Mouse (Mus musculus) limb, embryonic 10.5 days (tissue): ENCODE data around the gene Kcnh7. TPM values are rescaled to one million over a fixed set of nuclear protein-coding genes. Genes with fewer than 3 reads are reported as not detected.
"Not testable (repeated sequence)": the region's sequence is repeated elsewhere in the genome, so short reads cannot be mapped to it uniquely, and the experiment has no call there.

Experiments
- DNase-seq: peaks from one replicate; pipeline ENCODE4 v3.0.0-alpha.2; 2017; ENCODE audit warnings: low spot score
- H3K27ac ChIP-seq: fragments of 300-500 bp; sonication (generic); 2 replicates; pipeline ENCODE4 v1.5.1; 2016; ENCODE audit warnings: mild to moderate bottlenecking
- H3K27me3 ChIP-seq: fragments of 300-500 bp; sonication (generic); 2 replicates; pipeline ENCODE4 v1.6.1; 2016; ENCODE audit warnings: low read depth, mild to moderate bottlenecking; ENCODE audit not compliant: poor library complexity, severe bottlenecking
- H3K36me3 ChIP-seq: fragments of 300-500 bp; sonication (generic); 2 replicates; pipeline ENCODE4 v1.6.1; 2016; ENCODE audit warnings: mild to moderate bottlenecking, moderate library complexity
- H3K4me1 ChIP-seq: fragments of 300-500 bp; sonication (generic); 2 replicates; pipeline ENCODE4 v1.6.1; 2016
- H3K4me3 ChIP-seq: fragments of 300-500 bp; sonication (generic); 2 replicates; pipeline ENCODE4 v1.5.1; 2016; ENCODE audit warnings: mild to moderate bottlenecking, moderate library complexity
- H3K9me3 ChIP-seq: fragments of 300-500 bp; sonication (generic); replicated peaks from 2 replicates; pipeline ENCODE4 v1.6.1; 2016; ENCODE audit warnings: mild to moderate bottlenecking
- WGBS: fragments of 180-500 bp; shearing (Covaris S2); methylation state at CpG from one replicate; pipeline ENCODE4 v1.1.7; 2016; 5-methylcytosine and 5-hydroxymethylcytosine counted together
- polyA plus RNA-seq: library from polyadenylated mRNA; unstranded; fragments of >200 nt; fragmentation: Nextera tagmentation; extraction: Ambion mirVana; gene quantifications from 2 replicates; pipeline ENCODE4 v1.2.1, GENCODE M21; 2016

Gene Kcnh7
- polyA plus RNA-seq, 1 experiment from 2014 or later: 0.29 TPM

- DNase-seq: no peak
- Histone ChIP-seq H3K27me3 (no peaks in the 10 kb centered on the region), H3K4me3 (no peak overlapping the region), H3K36me3 (no peaks in the 10 kb centered on the region), H3K9me3 (no peaks in the 10 kb centered on the region), H3K4me1 (no peaks in the 10 kb centered on the region), H3K27ac (no peak overlapping the region)
- WGBS: 86% methylated on average over 2 of the region's 2 CpGs
These were observed 441.0 kb downstream of the Kcnh7 start for GRCm38 (mm10) chr2:62743098-62743497.

GRCm38 (mm10) chr2:62730671-62731070, 453.4 kb downstream of the Kcnh7 start:
- no peaks in the 10 kb centered on the region for H3K36me3 ChIP-seq
- WGBS: 69% methylated on average over 1 of the region's 1 CpGs

GRCm38 (mm10) chr2:62727732-62728131, 456.4 kb downstream of the Kcnh7 start:
- Histone ChIP-seq H3K9me3 (no peaks in the 10 kb centered on the region), H3K4me3 (no peak overlapping the region), H3K36me3 (no peaks in the 10 kb centered on the region), H3K4me1 (no peaks in the 10 kb centered on the region), H3K27ac (no peak overlapping the region), H3K27me3 (no peaks in the 10 kb centered on the region)
- DNase-seq: no peak
- 92% methylated on average over 2 of the region's 2 CpGs for WGBS

More at GRCm38 (mm10) chr2:62730671-62731070, 453.4 kb downstream of the Kcnh7 start:
- no peaks in the 10 kb centered on the region for H3K4me1 ChIP-seq
- DNase-seq: no peak
- H3K27me3 ChIP-seq: no peaks in the 10 kb centered on the region
- H3K27ac ChIP-seq: no peak overlapping the region
- H3K9me3 ChIP-seq: no peaks in the 10 kb centered on the region
- no peak overlapping the region for H3K4me3 ChIP-seq

- no peak overlapping the region for H3K4me3 ChIP-seq
- no peaks in the 10 kb centered on the region for H3K36me3 ChIP-seq
- DNase-seq: no peak
- H3K9me3 ChIP-seq: no peaks in the 10 kb centered on the region
- WGBS: 72% methylated on average over 1 of the region's 1 CpGs
- H3K27ac ChIP-seq: no peak overlapping the region
- H3K4me1 ChIP-seq: no peaks in the 10 kb centered on the region
- H3K27me3 ChIP-seq: no peaks in the 10 kb centered on the region
These were observed 458.1 kb downstream of the Kcnh7 start for GRCm38 (mm10) chr2:62725946-62726345.

- Histone ChIP-seq H3K36me3 (no peaks in the 10 kb centered on the region), H3K27ac (no peak overlapping the region), H3K4me1 (no peaks in the 10 kb centered on the region), H3K4me3 (no peak overlapping the region), H3K9me3 (no peaks in the 10 kb centered on the region), H3K27me3 (no peaks in the 10 kb centered on the region)
- no peak for DNase-seq
- WGBS: 62% methylated on average over 1 of the region's 1 CpGs
These were observed 465.7 kb downstream of the Kcnh7 start for GRCm38 (mm10) chr2:62718411-62718810.

GRCm38 (mm10) chr2:62717270-62717669, 466.8 kb downstream of the Kcnh7 start:
- Histone ChIP-seq H3K4me1 (no peaks in the 10 kb centered on the region), H3K9me3 (no peaks in the 10 kb centered on the region), H3K4me3 (no peak overlapping the region), H3K36me3 (no peaks in the 10 kb centered on the region), H3K27ac (no peak overlapping the region), H3K27me3 (no peaks in the 10 kb centered on the region)
- WGBS: 92% methylated on average over 6 of the region's 6 CpGs
- DNase-seq: no peak

GRCm38 (mm10) chr2:62715260-62715659, 468.8 kb downstream of the Kcnh7 start:
- WGBS: 94% methylated on average over 4 of the region's 4 CpGs
- Histone ChIP-seq H3K27me3 (no peaks in the 10 kb centered on the region), H3K4me3 (no peak overlapping the region), H3K36me3 (no peaks in the 10 kb centered on the region), H3K4me1 (no peaks in the 10 kb centered on the region), H3K9me3 (no peaks in the 10 kb centered on the region), H3K27ac (no peak overlapping the region)
- no peak for DNase-seq

GRCm38 (mm10) chr2:62714362-62714761, 469.7 kb downstream of the Kcnh7 start:
- not testable (repeated sequence) for H3K27ac ChIP-seq, DNase-seq, H3K4me1 ChIP-seq, H3K4me3 ChIP-seq, H3K9me3 ChIP-seq, H3K36me3 ChIP-seq, H3K27me3 ChIP-seq
- WGBS: 90% methylated on average over 4 of the region's 4 CpGs

- Histone ChIP-seq H3K9me3 (no peaks in the 10 kb centered on the region), H3K27ac (no peak overlapping the region), H3K36me3 (no peaks in the 10 kb centered on the region), H3K27me3 (no peaks in the 10 kb centered on the region), H3K4me3 (no peak overlapping the region), H3K4me1 (no peaks in the 10 kb centered on the region)
- WGBS: 83% methylated on average over 1 of the region's 1 CpGs
- DNase-seq: no peak
These were observed 474.5 kb downstream of the Kcnh7 start for GRCm38 (mm10) chr2:62709633-62710032.

GRCm38 (mm10) chr2:62706313-62706712, 477.8 kb downstream of the Kcnh7 start:
- 91% methylated on average over 3 of the region's 3 CpGs for WGBS

GRCm38 (mm10) chr2:62685934-62686333, 498.2 kb downstream of the Kcnh7 start:
- Histone ChIP-seq H3K27me3 (no peaks in the 10 kb centered on the region), H3K27ac (no peak overlapping the region), H3K4me1 (no peaks in the 10 kb centered on the region), H3K4me3 (no peak overlapping the region), H3K36me3 (no peaks in the 10 kb centered on the region), H3K9me3 (no peaks in the 10 kb centered on the region)
- 94% methylated on average over 6 of the region's 6 CpGs for WGBS
- no peak for DNase-seq

More at GRCm38 (mm10) chr2:62706313-62706712, 477.8 kb downstream of the Kcnh7 start:
- no peaks in the 10 kb centered on the region for H3K27me3 ChIP-seq
- H3K27ac ChIP-seq: no peak overlapping the region
- no peaks in the 10 kb centered on the region for H3K4me1 ChIP-seq
- H3K4me3 ChIP-seq: no peak overlapping the region
- no peak for DNase-seq
- H3K9me3 ChIP-seq: no peaks in the 10 kb centered on the region
- no peaks in the 10 kb centered on the region for H3K36me3 ChIP-seq

GRCm38 (mm10) chr2:62684989-62685595, 499.0 kb downstream of the Kcnh7 start:
- H3K27ac ChIP-seq: no peak overlapping the region
- no peaks in the 10 kb centered on the region for H3K27me3 ChIP-seq
- H3K4me1 ChIP-seq: no peaks in the 10 kb centered on the region
- no peaks in the 10 kb centered on the region for H3K36me3 ChIP-seq
- no peaks in the 10 kb centered on the region for H3K9me3 ChIP-seq
- 70% methylated on average over 3 of the region's 3 CpGs for WGBS
- H3K4me3 ChIP-seq: no peak overlapping the region
- no peak for DNase-seq

GRCm38 (mm10) chr2:62681667-62682066, 502.4 kb downstream of the Kcnh7 start:
- H3K9me3 ChIP-seq: no peaks in the 10 kb centered on the region
- H3K27ac ChIP-seq: no peak overlapping the region
- DNase-seq: no peak
- no peak overlapping the region for H3K4me3 ChIP-seq
- no peaks in the 10 kb centered on the region for H3K4me1 ChIP-seq
- H3K27me3 ChIP-seq: no peaks in the 10 kb centered on the region
- 92% methylated on average over 8 of the region's 8 CpGs for WGBS
- H3K36me3 ChIP-seq: no peaks in the 10 kb centered on the region

- Histone ChIP-seq H3K4me3 (no peak overlapping the region), H3K9me3 (no peaks in the 10 kb centered on the region), H3K27ac (no peak overlapping the region), H3K27me3 (no peaks in the 10 kb centered on the region), H3K4me1 (no peaks in the 10 kb centered on the region), H3K36me3 (no peaks in the 10 kb centered on the region)
- WGBS: 95% methylated on average over 5 of the region's 5 CpGs
- no peak for DNase-seq
These were observed 511.3 kb downstream of the Kcnh7 start for GRCm38 (mm10) chr2:62672788-62673187.
